Mouse (Mus musculus) kidney, adult 2 months (tissue): ENCODE measurements around the gene Tead1.

ENCODE experiments used
- CTCF ChIP-seq: fragments of 200-500 bp; conservative IDR thresholded peaks from 2 replicates; pipeline ENCODE4 v1.5.1; 2011; ENCODE audit warnings: low read depth, mild to moderate bottlenecking, control low read depth, low read length, moderate library complexity, mixed read lengths; ENCODE audit not compliant: insufficient read depth, insufficient read length
- POLR2A ChIP-seq: fragments of 200-500 bp; IDR thresholded peaks from one replicate; pipeline ENCODE4 v1.6.1; 2011; ENCODE audit warnings: low read depth, low read length, control low read depth

DNA sequence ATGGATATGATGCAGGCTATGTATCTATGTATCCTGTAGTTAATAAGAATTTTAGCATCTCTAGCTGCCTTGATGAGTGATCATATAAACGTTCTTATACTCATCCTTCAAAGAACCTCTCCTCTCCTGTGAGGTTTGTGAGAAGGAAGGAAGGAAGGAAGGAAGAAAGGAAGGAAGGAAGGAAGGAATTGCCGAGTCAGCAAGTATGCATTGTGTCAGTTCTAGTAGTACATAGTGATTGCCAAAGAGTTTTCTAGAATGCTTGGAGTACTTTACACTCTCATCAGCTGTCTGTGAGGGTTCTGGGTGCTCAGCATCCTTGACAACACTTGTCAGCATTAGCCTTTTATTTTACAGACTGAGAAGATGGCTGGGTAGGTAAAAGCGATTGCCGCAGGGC lies 69.2 kb downstream of the Tead1 start:
- TF ChIP-seq CTCF: no peak
- TF ChIP-seq POLR2A: no peak
